Mouse (Mus musculus) C2C12 (cell line): ENCODE results near the gene Cyp2c23. TPM values are rescaled to one million over a fixed set of nuclear protein-coding genes. Genes with fewer than 3 reads are reported as not detected.

Experiments
- H3K27me3 ChIP-seq: one replicate; pipeline ENCODE4 v1.6.1; 2011; ENCODE audit not compliant: control insufficient read depth, insufficient read depth, insufficient read length
- H3K36me3 ChIP-seq: one replicate; pipeline ENCODE4 v1.6.1; 2011; ENCODE audit not compliant: control insufficient read depth, insufficient read depth
- H3K4me3 ChIP-seq: one replicate; pipeline ENCODE4 v1.5.1; 2011; ENCODE audit warnings: mild to moderate bottlenecking, control low read depth; ENCODE audit not compliant: poor library complexity, insufficient read depth, severe bottlenecking
- H3K79me2 ChIP-seq: one replicate; pipeline ENCODE4 v1.6.1; 2011; ENCODE audit not compliant: control insufficient read depth, insufficient read depth
- H3K79me3 ChIP-seq: one replicate; pipeline ENCODE4 v1.6.1; 2011; ENCODE audit warnings: low read depth, control low read depth
- H3ac ChIP-seq: one replicate; pipeline ENCODE3; 2011; ENCODE audit warnings: low read depth; ENCODE audit not compliant: control insufficient read depth, insufficient read length
- CEBPB ChIP-seq: IDR thresholded peaks from one replicate; pipeline ENCODE4 v1.6.1; 2011; ENCODE audit warnings: low read depth, mild to moderate bottlenecking, control low read depth, moderate library complexity
- CTCF ChIP-seq: IDR thresholded peaks from one replicate; pipeline ENCODE4 v1.5.1; 2011; ENCODE audit not compliant: control insufficient read depth, insufficient read depth, insufficient read length
- FOSL1 ChIP-seq: IDR thresholded peaks from one replicate; pipeline ENCODE4 v1.8.0; 2011; ENCODE audit warnings: mild to moderate bottlenecking, low read length; ENCODE audit not compliant: poor library complexity, insufficient read depth, severe bottlenecking
- MAX ChIP-seq: IDR thresholded peaks from one replicate; pipeline ENCODE4 v1.6.1; 2011; ENCODE audit warnings: mild to moderate bottlenecking, control low read depth
- MYOD1 ChIP-seq: IDR thresholded peaks from one replicate; pipeline ENCODE4 v1.6.1; 2011; ENCODE audit warnings: low read depth; ENCODE audit not compliant: control insufficient read depth, insufficient read length
- MYOG ChIP-seq: IDR thresholded peaks from one replicate; pipeline ENCODE4 v1.6.1; 2011; ENCODE audit not compliant: control insufficient read depth, insufficient read length; ENCODE audit errors: extremely low read depth
- USF1 ChIP-seq: IDR thresholded peaks from one replicate; pipeline ENCODE4 v1.6.1; 2011; ENCODE audit warnings: low read depth, mild to moderate bottlenecking, control low read depth, moderate library complexity
- polyA plus RNA-seq: library from polyadenylated mRNA; unstranded; fragments of >200 nt; fragmentation: generic; extraction: Trizol; gene quantifications from one replicate; pipeline ENCODE4 v1.2.1, GENCODE M21; 2012; ENCODE audit warnings: missing spikeins

The Cyp2c23 gene
- polyA plus RNA-seq, 1 experiment = not detected

DNA sequence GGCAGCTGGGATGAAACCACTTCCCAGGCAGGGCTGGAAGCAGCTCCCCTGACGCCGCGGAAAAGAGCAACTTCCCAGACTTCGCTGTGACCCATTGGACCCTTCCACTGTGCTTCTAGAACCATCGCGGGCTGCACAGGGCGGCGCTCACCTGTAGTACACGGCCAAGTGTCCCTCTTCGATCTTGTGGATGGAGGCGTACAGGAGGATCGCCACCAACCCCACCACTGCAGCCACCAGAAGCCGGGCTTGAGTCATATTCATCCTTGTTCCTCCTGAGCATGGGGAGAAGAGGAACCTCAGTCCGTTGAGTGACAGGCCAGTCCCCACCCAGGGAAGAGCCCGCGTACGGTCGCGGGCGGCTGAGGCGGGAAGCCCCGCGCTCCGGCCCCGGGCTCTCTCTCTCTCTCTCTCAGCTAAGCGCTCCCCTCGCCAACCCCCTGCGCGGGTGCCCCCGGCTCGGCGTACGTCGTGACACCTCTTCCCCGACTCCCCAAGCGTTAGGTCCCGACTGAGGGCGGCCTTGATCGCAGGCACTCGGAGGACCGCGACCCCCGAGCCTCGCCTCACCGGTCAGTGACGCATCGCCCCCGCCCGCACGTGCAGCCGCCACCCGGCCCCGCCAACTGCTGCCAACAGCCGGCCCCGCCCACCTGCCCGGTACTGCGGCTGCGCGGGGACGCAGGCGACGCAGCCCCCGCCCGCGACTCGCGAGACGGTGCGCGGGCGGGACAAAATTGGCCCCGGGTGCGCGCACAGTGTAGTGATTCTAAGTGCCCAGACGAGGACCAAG, 40.3 kb upstream of the Cyp2c23 start, which contains the start of gene Erlin1:
Gene Erlin1 (minus strand): TSS at position 665 of the 793 bp plus-strand sequence.
- Histone ChIP-seq H3K79me3 (peaks cover 3% of the 10 kb centered on the region), H3K79me2 (peaks cover 22% of the 10 kb centered on the region), H3ac (peak within 1 kb of the TSS; percentile 89), H3K4me3 (peak within 1 kb of the TSS; percentile 60), H3K36me3 (peaks cover 39% of the 10 kb centered on the region), H3K27me3 (no peaks in the 10 kb centered on the region)
- TF ChIP-seq CEBPB (no peak), USF1 (no peak), MAX (peak; percentile 55), MYOD1 (no peak), MYOG (no peak), CTCF (no peak)

- H3K79me3 ChIP-seq = peaks cover 3% of the 10 kb centered on the region
- H3K36me3 ChIP-seq = peaks cover 30% of the 10 kb centered on the region
- peak overlapping the region; percentile 60 for H3K4me3 ChIP-seq
- no peaks in the 10 kb centered on the region for H3K27me3 ChIP-seq
- H3ac ChIP-seq = no peak overlapping the region
- peaks cover 22% of the 10 kb centered on the region for H3K79me2 ChIP-seq
- TF ChIP-seq FOSL1 (no peak), MAX (no peak), CTCF (no peak), USF1 (no peak), MYOG (no peak), MYOD1 (no peak), CEBPB (no peak)
These were observed 39.2 kb upstream of the Cyp2c23 start for GRCm38 (mm10) chr19:44068232-44068631.

GRCm38 (mm10) chr19:44067323-44068049, 38.5 kb upstream of the Cyp2c23 start:
- TF ChIP-seq FOSL1 (no peak), CEBPB (no peak), MAX (no peak), MYOD1 (no peak), CTCF (no peak), MYOG (no peak), USF1 (no peak)
- H3K79me3 ChIP-seq = peaks cover 3% of the 10 kb centered on the region
- H3K79me2 ChIP-seq = peaks cover 22% of the 10 kb centered on the region
- no peak overlapping the region for H3K4me3 ChIP-seq
- H3ac ChIP-seq = no peak overlapping the region
- H3K36me3 ChIP-seq = peaks cover 27% of the 10 kb centered on the region
- no peaks in the 10 kb centered on the region for H3K27me3 ChIP-seq

DNA sequence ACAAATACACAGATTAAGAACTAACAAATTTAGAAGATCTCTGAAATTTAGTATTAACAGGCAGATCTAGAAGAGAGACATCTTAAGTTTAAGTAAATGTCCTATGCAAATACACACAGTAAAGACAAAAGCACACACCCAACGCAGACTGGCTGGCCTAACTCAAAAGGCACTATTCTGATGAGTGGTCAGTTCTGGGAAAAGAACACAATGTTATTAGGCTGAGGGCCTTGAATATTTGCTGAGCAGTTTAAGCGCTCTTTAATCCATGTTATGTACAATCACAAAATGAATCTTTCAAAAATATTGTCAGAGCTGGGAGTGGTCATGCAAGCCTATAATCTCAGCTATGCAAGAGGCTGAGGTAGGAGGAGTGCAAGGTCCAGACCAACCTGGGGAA, 35.7 kb upstream of the Cyp2c23 start:
- no peak for TF ChIP-seq MAX
- no peak for TF ChIP-seq USF1
- no peak for TF ChIP-seq CTCF
- TF ChIP-seq FOSL1 = no peak
- no peak for TF ChIP-seq CEBPB
- no peak for TF ChIP-seq MYOG
- TF ChIP-seq MYOD1 = no peak
- Histone ChIP-seq H3ac (no peak overlapping the region), H3K36me3 (peaks cover 49% of the 10 kb centered on the region), H3K79me2 (peaks cover 22% of the 10 kb centered on the region), H3K27me3 (no peaks in the 10 kb centered on the region), H3K79me3 (peaks cover 3% of the 10 kb centered on the region), H3K4me3 (no peak overlapping the region)

DNA sequence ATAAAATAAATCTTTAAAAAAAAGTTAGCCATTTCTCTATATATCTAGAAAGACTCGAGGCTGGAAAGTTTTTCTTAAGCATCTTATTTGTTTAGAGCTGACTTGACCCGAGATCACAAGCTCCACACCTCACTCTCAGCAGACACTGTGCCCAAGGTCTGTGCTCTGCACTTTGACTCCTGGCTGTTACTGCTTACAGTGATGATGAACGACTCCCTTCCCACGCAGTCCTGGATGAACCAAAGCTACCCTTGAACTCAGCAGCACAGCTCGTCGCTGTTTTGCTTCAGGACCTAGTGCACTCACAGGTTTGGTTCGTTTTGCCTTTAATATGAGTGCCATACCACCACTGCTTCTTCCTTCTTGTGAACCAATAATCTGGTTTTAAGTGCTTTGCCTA, 34.8 kb upstream of the Cyp2c23 start:
- Histone ChIP-seq H3K36me3 (peaks cover 59% of the 10 kb centered on the region), H3K79me3 (peaks cover under 1% of the 10 kb centered on the region), H3K79me2 (peaks cover 17% of the 10 kb centered on the region), H3K4me3 (no peak overlapping the region), H3K27me3 (no peaks in the 10 kb centered on the region), H3ac (no peak overlapping the region)
- TF ChIP-seq FOSL1 (no peak), MYOG (no peak), CTCF (no peak), USF1 (no peak), MYOD1 (no peak), CEBPB (no peak), MAX (no peak)
